18 mouse cellular contexts compared by ENCODE assay signal in genomic region chr16:91827456-91827855, GRCm38 (mm10).
A peak's percentile ranks its signal among the peaks of the same experiment; 100 is the strongest.
DNase-seq lines count a peak whose midpoint lies in the region; ATAC-seq and TF ChIP-seq lines count a peak whose summit lies in the region.
"Had no signal": no experiment of that assay in that cellular context is flagged by ENCODE, and none has a peak within 500 bp of the region (broad histone marks: within the 10 kb centered on the region; RNA-seq: fewer than 3 reads in every experiment).

No protein-coding gene starts in this region.

- no peak for DNase-seq in heart, adult 9 months (ENCODE audit: low spot score in 2 of 2)
- DNase-seq in liver, embryonic 11.5 days (ENCODE audit: low spot score): no peak
- peak; percentile 40 for DNase-seq in yolk sac, embryonic 10.5 days (ENCODE audit: low spot score)
- DNase-seq in lung, adult 18-20 months: no peak
- DNase-seq: adrenal gland, postnatal 10 days; cerebellum, adult 2 months; kidney, adult 8-10 months; left cerebral cortex, postnatal 4 days; right cerebral cortex, postnatal 4 days; thymus, adult 18-20 months had no signal

- H3K4me2 ChIP-seq in heart, embryonic 14.5 days (ENCODE audit: low read length): no peak overlapping the region
- no peak overlapping the region for H3K4me2 ChIP-seq in liver, embryonic 12.5 days
- no peak overlapping the region for H3K4me2 ChIP-seq in liver, embryonic 11.5 days
- no peak overlapping the region for H3K4me2 ChIP-seq in intestine, postnatal 0 days (replicated peaks; ENCODE audit: low read depth)
- H3K4me2 ChIP-seq: hindbrain, embryonic 12.5 days; neural tube, embryonic 15.5 days had no signal

- H3K9me3 ChIP-seq in heart, embryonic 14.5 days (ENCODE audit: control insufficient read depth, low read length): no peaks in the 10 kb centered on the region
- no peaks in the 10 kb centered on the region for H3K9me3 ChIP-seq in liver, embryonic 12.5 days (replicated peaks)
- no peaks in the 10 kb centered on the region for H3K9me3 ChIP-seq in liver, embryonic 11.5 days (ENCODE audit: control insufficient read depth, low read length)
- H3K9me3 ChIP-seq in intestine, postnatal 0 days (ENCODE audit: control insufficient read depth): no peaks in the 10 kb centered on the region
- H3K9me3 ChIP-seq: hindbrain, embryonic 12.5 days; neural tube, embryonic 15.5 days had no signal

- H3K9ac ChIP-seq in heart, embryonic 14.5 days (ENCODE audit: low read length): no peak overlapping the region
- H3K9ac ChIP-seq in liver, embryonic 12.5 days: no peak overlapping the region
- H3K9ac ChIP-seq in liver, embryonic 11.5 days (ENCODE audit: low read depth, low read length): no peak overlapping the region
- H3K9ac ChIP-seq in intestine, postnatal 0 days (ENCODE audit: low read depth, low read length): no peak overlapping the region
- H3K9ac ChIP-seq: hindbrain, embryonic 12.5 days; neural tube, embryonic 15.5 days had no signal

- peaks cover 56% of the 10 kb centered on the region for H3K36me3 ChIP-seq in heart, embryonic 14.5 days (ENCODE audit: control insufficient read depth, insufficient read depth, low read length)
- peaks cover 89% of the 10 kb centered on the region for H3K36me3 ChIP-seq in liver, embryonic 12.5 days
- peaks cover 8% of the 10 kb centered on the region for H3K36me3 ChIP-seq in liver, embryonic 11.5 days (ENCODE audit: control insufficient read depth, insufficient read depth, low read length)
- H3K36me3 ChIP-seq in intestine, postnatal 0 days (ENCODE audit: control insufficient read depth, insufficient read depth): peaks cover 17% of the 10 kb centered on the region

- H3K27me3 ChIP-seq in heart, embryonic 14.5 days (ENCODE audit: control insufficient read depth, insufficient read depth, low read length): no peaks in the 10 kb centered on the region
- H3K27me3 ChIP-seq in liver, embryonic 12.5 days (replicated peaks): no peaks in the 10 kb centered on the region; the same call in 1 of the 2 replicates
- H3K27me3 ChIP-seq in liver, embryonic 11.5 days (replicated peaks; ENCODE audit: control insufficient read depth, insufficient read depth, low read length): no peaks in the 10 kb centered on the region
- H3K27me3 ChIP-seq in intestine, postnatal 0 days (replicated peaks; ENCODE audit: control insufficient read depth, insufficient read depth, low read length): no peaks in the 10 kb centered on the region
- H3K27me3 ChIP-seq: hindbrain, embryonic 12.5 days; neural tube, embryonic 15.5 days had no signal

- no peak overlapping the region for H3K4me3 ChIP-seq in heart, embryonic 14.5 days (ENCODE audit: control insufficient read depth in 1 of 2, insufficient read depth in 1 of 2, low read depth in 1 of 2, low read length in 2 of 2)
- H3K4me3 ChIP-seq in liver, embryonic 12.5 days: no peak overlapping the region
- no peak overlapping the region for H3K4me3 ChIP-seq in liver, embryonic 11.5 days (ENCODE audit: low read depth, low read length)
- no peak overlapping the region for H3K4me3 ChIP-seq in intestine, postnatal 0 days (ENCODE audit: low read depth, low read length)
- H3K4me3 ChIP-seq: hindbrain, embryonic 12.5 days; megakaryocyte, embryonic 14.5 days; neural tube, embryonic 15.5 days had no signal

- peak overlapping the region; percentile 45 to 76; a peak in 3 of 4 replicates for H3K27ac ChIP-seq in heart, embryonic 14.5 days (replicated peaks in 1 of 2; ENCODE audit: control insufficient read depth in 1 of 2, insufficient read depth in 1 of 2, low read depth in 2 of 2, low read length in 2 of 2)
- 0 out of 2 replicates have a peak overlapping the region, but pooled peaks have one; percentile 12 for H3K27ac ChIP-seq in liver, embryonic 12.5 days
- H3K27ac ChIP-seq in liver, embryonic 11.5 days (ENCODE audit: low read depth, low read length): no peak overlapping the region
- H3K27ac ChIP-seq in intestine, postnatal 0 days (ENCODE audit: low read depth, low read length): no peak overlapping the region; the same call in 1 of the 2 replicates

- no peak for ATAC-seq in heart, embryonic 14.5 days (ENCODE audit: insufficient number of reproducible peaks, insufficient read depth, low FRiP score, low read depth)
- ATAC-seq in liver, embryonic 12.5 days: no peak
- no peak for ATAC-seq in liver, embryonic 11.5 days (replicated peaks; ENCODE audit: low FRiP score)
- ATAC-seq in intestine, postnatal 0 days: peak; percentile 69; the same call in 1 of the 2 replicates
- ATAC-seq: CD4-positive, CD25-positive, alpha-beta regulatory T cell, adult 4 months; forebrain, embryonic 14.5 days had no signal

- peaks cover 14 to 23% of the 10 kb centered on the region in 2 experiments for H3K4me1 ChIP-seq in heart, embryonic 14.5 days (ENCODE audit: control insufficient read depth in 2 of 2, insufficient read depth in 2 of 2, low read length in 2 of 2)
- peaks cover 60% of the 10 kb centered on the region for H3K4me1 ChIP-seq in liver, embryonic 12.5 days
- H3K4me1 ChIP-seq in liver, embryonic 11.5 days (replicated peaks; ENCODE audit: control insufficient read depth, insufficient read depth, low read length): peaks cover 30% of the 10 kb centered on the region
- 0 out of 2 replicates have a peak, but pooled peaks cover 2% of the 10 kb centered on the region for H3K4me1 ChIP-seq in intestine, postnatal 0 days (replicated peaks; ENCODE audit: control insufficient read depth, insufficient read depth, low read length)

- no peak for TF ChIP-seq CTCF in intestine, postnatal 0 days (IDR thresholded peaks at IDR 0.05; ENCODE audit: low read depth)

- WGBS in heart, embryonic 14.5 days: 53% methylated on average over 5 of the region's 5 CpGs
- WGBS in liver, embryonic 12.5 days (ENCODE audit: insufficient replicate concordance): 75% methylated on average over 5 of the region's 5 CpGs
- 62% methylated on average over 5 of the region's 5 CpGs for WGBS in liver, embryonic 11.5 days
- 33% methylated on average over 5 of the region's 5 CpGs for WGBS in intestine, postnatal 0 days

Comparison
In these comparisons a context has a peak if more than half of its experiments do, and no peak if none do; other contexts are left out.
1. H3K27ac ChIP-seq: peak in heart, embryonic 14.5 days (2 of 2) and liver, embryonic 12.5 days (single experiment); none in liver, embryonic 11.5 days (single experiment) and intestine, postnatal 0 days (single experiment).